Comparison of ENCODE assay signal across 9 mouse cellular contexts in genomic region chr3:103172615-103173014, GRCm38 (mm10). TPM values are rescaled to one million over a fixed set of nuclear protein-coding genes. Genes with fewer than 3 reads are reported as not detected.
A peak's percentile ranks its signal among the peaks of the same experiment; 100 is the strongest.
DNase-seq lines count a peak whose midpoint lies in the region; ATAC-seq and TF ChIP-seq lines count a peak whose summit lies in the region.
"Had no signal": no experiment of that assay in that cellular context is flagged by ENCODE, and none has a peak within 500 bp of the region (broad histone marks: within the 10 kb centered on the region; RNA-seq: fewer than 3 reads in every experiment).

No protein-coding gene starts in this region.

- peak overlapping the region; percentile 96 for H3K4me2 ChIP-seq in intestine, embryonic 14.5 days (ENCODE audit: low read length)
- peak overlapping the region; percentile 67 for H3K4me2 ChIP-seq in midbrain, postnatal 0 days (ENCODE audit: low read depth, low read length, poor library complexity, severe bottlenecking)

- H3K9me3 ChIP-seq in intestine, embryonic 14.5 days (ENCODE audit: control insufficient read depth, low read length) = no peaks in the 10 kb centered on the region
- no peaks in the 10 kb centered on the region for H3K9me3 ChIP-seq in midbrain, postnatal 0 days (ENCODE audit: low read length)

- TF ChIP-seq CTCF in kidney, adult 2 months (conservative IDR thresholded peaks at IDR 0.05; ENCODE audit: insufficient read depth, insufficient read length, low read depth, low read length) = no peak
- no peak for TF ChIP-seq CTCF in midbrain, postnatal 0 days (IDR thresholded peaks at IDR 0.05)

- TF ChIP-seq POLR2A in kidney, adult 2 months (IDR thresholded peaks at IDR 0.05; ENCODE audit: low read depth, low read length) = no peak

- no peaks in the 10 kb centered on the region for H3K27me3 ChIP-seq in kidney, adult 2 months (replicated peaks; ENCODE audit: control insufficient read depth, insufficient read depth, low read length)
- H3K27me3 ChIP-seq in intestine, embryonic 14.5 days (replicated peaks; ENCODE audit: control insufficient read depth, insufficient read depth, low read length) = no peaks in the 10 kb centered on the region
- no peaks in the 10 kb centered on the region for H3K27me3 ChIP-seq in midbrain, postnatal 0 days (ENCODE audit: insufficient read depth, low read length)

- H3K4me3 ChIP-seq in kidney, adult 2 months (ENCODE audit: insufficient read depth, low read depth, low read length) = peak overlapping the region; percentile 37
- peak overlapping the region; percentile 47 for H3K4me3 ChIP-seq in brown adipose tissue, adult 24 weeks (ENCODE audit: insufficient read depth, low read depth, low read length)
- peak overlapping the region; percentile 95 for H3K4me3 ChIP-seq in intestine, embryonic 14.5 days (ENCODE audit: low read depth, low read length)
- H3K4me3 ChIP-seq in midbrain, postnatal 0 days (ENCODE audit: low read depth, low read length) = peak overlapping the region; percentile 73

- H3K4me1 ChIP-seq in kidney, adult 2 months (ENCODE audit: control insufficient read depth, insufficient read depth, low read length) = peaks cover 3% of the 10 kb centered on the region; the same call in 1 of the 2 replicates
- peaks cover 3% of the 10 kb centered on the region; the same call in 1 of the 2 replicates for H3K4me1 ChIP-seq in brown adipose tissue, adult 24 weeks (ENCODE audit: control insufficient read depth, insufficient read depth, insufficient read length, low read length)
- peaks cover 13% of the 10 kb centered on the region for H3K4me1 ChIP-seq in intestine, embryonic 14.5 days (replicated peaks; ENCODE audit: control insufficient read depth, insufficient read depth, low read length)
- H3K4me1 ChIP-seq in midbrain, postnatal 0 days (ENCODE audit: insufficient read depth, low read length) = no peaks in the 10 kb centered on the region

- H3K27ac ChIP-seq in kidney, adult 2 months (ENCODE audit: insufficient read depth, low read depth, low read length) = no peak overlapping the region
- no peak overlapping the region for H3K27ac ChIP-seq in brown adipose tissue, adult 24 weeks (replicated peaks; ENCODE audit: low read depth, low read length)
- no peak overlapping the region for H3K27ac ChIP-seq in intestine, embryonic 14.5 days (ENCODE audit: low read depth)
- no peak overlapping the region for H3K27ac ChIP-seq in midbrain, postnatal 0 days (ENCODE audit: low read depth, low read length)

- WGBS in kidney, adult 2 months = 15% methylated on average over 5 of the region's 5 CpGs
- 25% methylated on average over 5 of the region's 5 CpGs for WGBS in intestine, embryonic 14.5 days
- 45% methylated on average over 5 of the region's 5 CpGs for WGBS in midbrain, postnatal 0 days

- ATAC-seq in intestine, embryonic 14.5 days (replicated peaks; ENCODE audit: low FRiP score, low TSS enrichment, low read depth) = no peak
- no peak for ATAC-seq in midbrain, postnatal 0 days (ENCODE audit: low FRiP score)

- peaks cover 4% of the 10 kb centered on the region for H3K36me3 ChIP-seq in kidney, adult 2 months (ENCODE audit: control insufficient read depth, insufficient read depth, low read length)
- H3K36me3 ChIP-seq in intestine, embryonic 14.5 days (ENCODE audit: control insufficient read depth, insufficient read depth, low read length) = peaks cover 37% of the 10 kb centered on the region
- peaks cover 19% of the 10 kb centered on the region for H3K36me3 ChIP-seq in midbrain, postnatal 0 days (ENCODE audit: insufficient read depth, low read length)

- no peak for DNase-seq in kidney, adult 2 months
- DNase-seq in kidney, adult 11 months = no peak
- no peak for DNase-seq in intestine, embryonic 14.5 days (ENCODE audit: low spot score)
- no peak for DNase-seq in midbrain, postnatal 0 days (ENCODE audit: low spot score)
- DNase-seq in urinary bladder, postnatal 36 days (ENCODE audit: low spot score in 2 of 2) = no peak
- DNase-seq in right cerebral cortex, postnatal 25 days = no peak
- DNase-seq in spleen, postnatal 36 days (ENCODE audit: low spot score in 2 of 2) = no peak
- DNase-seq: lung, postnatal 10 days had no signal

- peak overlapping the region; percentile 88 for H3K9ac ChIP-seq in intestine, embryonic 14.5 days (ENCODE audit: low read length)
- peak overlapping the region; percentile 77; the same call in 1 of the 2 replicates for H3K9ac ChIP-seq in midbrain, postnatal 0 days (replicated peaks; ENCODE audit: low read length, poor library complexity, severe bottlenecking)

RNA-seq across cellular contexts. Expression of gene Bcas2, which starts 1.2 kb away (rescaled TPM):
- polyA plus RNA-seq in kidney, adult 2 months (2012; rRNA removed) = 24.0 and 27.7 TPM in 2 replicates
- 31.7 and 50.8 TPM in 2 replicates for polyA plus RNA-seq in brown adipose tissue, adult 24 weeks (2012; ENCODE audit: insufficient read depth, insufficient read length, missing spikeins)
- polyA plus RNA-seq in intestine, embryonic 14.5 days (2014; fragmentation: Nextera tagmentation; extraction: Ambion mirVana) = 189 and 195 TPM in 2 replicates
- total RNA-seq in midbrain, postnatal 0 days (2014; rRNA removed) = 90.7 and 103 TPM in 2 replicates
- polyA plus RNA-seq in midbrain, postnatal 0 days (2015; fragmentation: Nextera tagmentation; extraction: Ambion mirVana) = 220 and 234 TPM in 2 replicates

Comparison
In these comparisons a context has a peak if more than half of its experiments do, and no peak if none do; other contexts are left out.
1. H3K4me3 ChIP-seq: peak in every context shown above with its lines; median percentile 95 in intestine, embryonic 14.5 days; 73 in midbrain, postnatal 0 days; 47 in brown adipose tissue, adult 24 weeks; 37 in kidney, adult 2 months.